Mouse (Mus musculus) hindbrain, postnatal 0 days (tissue): ENCODE measurements at regions not wholly inside any gene's neighbourhood (a gene's known extent, or its start where the extent isn't known, plus 50 kb on each side); places are given as distances from the start of the nearest gene placed in this dataset.
"Not testable (repeated sequence)": the region's sequence is repeated elsewhere in the genome, so short reads cannot be mapped to it uniquely, and the experiment has no call there.

Source experiments
- ATAC-seq: fragments of 200-750 bp; cut with Nextera tagmentation; 2 replicates; pipeline ENCODE4 v1.8.0; 2017; ENCODE audit warnings: mild to moderate bottlenecking, moderate TSS enrichment, moderate library complexity
- DNase-seq: peaks from one replicate; pipeline ENCODE4 v3.0.0-alpha.2; 2015; ENCODE audit warnings: low spot score
- H3K27ac ChIP-seq: fragments of 300-500 bp; sonication (generic); 2 replicates; pipeline ENCODE4 v1.5.1; 2014; ENCODE audit warnings: mild to moderate bottlenecking
- H3K27me3 ChIP-seq: fragments of 300-500 bp; sonication (generic); 2 replicates; pipeline ENCODE4 v1.6.1; 2014; ENCODE audit warnings: low read length, mixed read lengths; ENCODE audit not compliant: insufficient read depth
- H3K36me3 ChIP-seq: fragments of 300-500 bp; sonication (generic); 2 replicates; pipeline ENCODE4 v1.6.1; 2014; ENCODE audit warnings: low read length, mixed read lengths; ENCODE audit not compliant: insufficient read depth
- H3K4me1 ChIP-seq: fragments of 300-500 bp; sonication (generic); 2 replicates; pipeline ENCODE4 v1.6.1; 2014; ENCODE audit warnings: antibody characterized with exemption, low read length, mixed read lengths; ENCODE audit not compliant: insufficient read depth
- H3K4me2 ChIP-seq: fragments of 300-500 bp; sonication (generic); 2 replicates; pipeline ENCODE4 v1.6.1; 2014; ENCODE audit warnings: low read depth, mild to moderate bottlenecking, low read length, moderate library complexity, mixed read lengths
- H3K4me3 ChIP-seq: fragments of 300-500 bp; sonication (generic); 2 replicates; pipeline ENCODE4 v1.5.1; 2014; ENCODE audit warnings: low read length
- H3K9ac ChIP-seq: fragments of 300-500 bp; sonication (generic); replicated peaks from 2 replicates; pipeline ENCODE4 v1.6.1; 2014; ENCODE audit warnings: mild to moderate bottlenecking, low read length, moderate library complexity, mixed read lengths
- H3K9me3 ChIP-seq: fragments of 300-500 bp; sonication (generic); 2 replicates; pipeline ENCODE4 v1.6.1; 2016; ENCODE audit warnings: low read length, mixed read lengths
- CTCF ChIP-seq: IDR thresholded peaks from 2 replicates; pipeline ENCODE4 v1.5.1; 2016; ENCODE audit warnings: antibody characterized with exemption, control low read depth, low read depth
- WGBS: fragments of 180-500 bp; shearing (Covaris S2); extraction: QIAGEN DNeasy Blood & Tissue Kit; methylation state at CpG from one replicate; pipeline ENCODE4 v1.1.7; 2014; 5-methylcytosine and 5-hydroxymethylcytosine counted together

DNA sequence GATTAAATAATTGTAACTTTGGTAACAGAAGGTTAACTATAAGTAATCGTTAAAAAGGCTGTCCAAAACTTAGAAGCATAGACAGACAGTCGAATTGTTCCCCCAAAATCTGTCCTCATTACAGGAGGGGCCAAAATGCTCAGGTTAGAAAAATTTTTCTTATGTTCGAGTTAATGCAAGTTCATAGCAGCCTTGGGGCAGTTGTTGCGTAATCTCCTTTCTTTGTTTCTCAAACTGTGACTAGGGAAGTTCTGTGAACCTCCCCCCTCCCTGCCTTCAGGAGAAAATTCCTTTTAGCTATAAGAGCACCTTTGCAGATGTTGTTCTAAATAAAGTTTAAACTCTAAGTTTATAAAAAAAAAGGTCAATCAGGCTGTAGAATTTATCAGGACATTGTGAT lies 198.9 kb upstream of the Cntn5 start:
- no peaks in the 10 kb centered on the region for H3K4me1 ChIP-seq
- H3K36me3 ChIP-seq = no peaks in the 10 kb centered on the region
- H3K4me2 ChIP-seq = no peak overlapping the region
- TF ChIP-seq CTCF = no peak
- ATAC-seq (no peak), DNase-seq (no peak)
- no peak overlapping the region for H3K9ac ChIP-seq
- no peak overlapping the region for H3K4me3 ChIP-seq
- 87% methylated on average over 4 of the region's 4 CpGs for whole genome bisulfite sequencing
- H3K27me3 ChIP-seq = no peaks in the 10 kb centered on the region
- H3K27ac ChIP-seq = no peak overlapping the region
- no peaks in the 10 kb centered on the region for H3K9me3 ChIP-seq

DNA sequence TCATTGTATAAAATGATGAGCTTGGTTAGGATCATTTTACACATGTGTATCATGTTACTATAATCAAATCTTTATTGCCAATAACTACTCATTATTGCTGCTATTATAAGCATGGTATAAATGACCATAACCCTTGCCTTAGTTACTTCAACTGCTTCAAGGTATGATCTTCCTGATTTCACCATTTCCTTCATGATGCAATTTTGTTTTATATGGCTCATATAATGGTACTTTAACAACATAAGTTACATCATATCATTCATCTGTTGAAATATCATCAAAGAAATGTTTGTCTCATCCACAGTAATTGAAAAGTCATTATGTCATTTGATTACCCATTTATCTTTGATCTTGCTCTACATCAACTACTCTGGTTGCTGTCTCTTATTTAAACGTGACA lies 188.3 kb upstream of the Cntn5 start:
- Histone ChIP-seq H3K9me3 (no peaks in the 10 kb centered on the region), H3K4me2 (no peak overlapping the region), H3K4me3 (no peak overlapping the region), H3K4me1 (no peaks in the 10 kb centered on the region), H3K27ac (no peak overlapping the region), H3K27me3 (no peaks in the 10 kb centered on the region), H3K36me3 (no peaks in the 10 kb centered on the region), H3K9ac (no peak overlapping the region)
- DNase-seq (no peak), ATAC-seq (no peak)
- TF ChIP-seq CTCF = no peak
- 97% methylated on average over 1 of the region's 1 CpGs for WGBS

DNA sequence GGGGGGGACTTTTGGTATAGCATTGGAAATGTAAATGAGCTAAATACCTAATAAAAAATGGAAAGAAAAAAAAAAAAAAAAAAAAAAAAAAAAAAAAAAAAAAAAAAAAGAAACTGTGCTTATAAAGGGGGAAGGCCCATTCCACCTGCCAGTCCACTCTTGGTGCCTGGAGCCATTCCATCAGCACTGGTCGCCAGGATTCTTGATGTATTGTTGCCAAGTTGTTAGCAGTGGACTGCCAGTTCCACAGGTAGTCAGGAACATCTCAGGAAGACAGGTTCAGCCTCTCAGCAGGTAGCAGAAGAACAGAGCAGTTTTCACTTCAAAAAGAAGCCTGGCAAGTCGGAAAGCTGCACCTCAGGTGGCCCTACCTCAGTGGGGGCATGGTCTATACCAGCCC lies 162.6 kb upstream of the Cntn5 start:
- not testable (repeated sequence) for H3K27me3 ChIP-seq, H3K4me2 ChIP-seq, H3K36me3 ChIP-seq, H3K4me1 ChIP-seq, H3K9me3 ChIP-seq, ATAC-seq, H3K4me3 ChIP-seq, DNase-seq, H3K9ac ChIP-seq, H3K27ac ChIP-seq
- 61% methylated on average over 2 of the region's 2 CpGs for WGBS

DNA sequence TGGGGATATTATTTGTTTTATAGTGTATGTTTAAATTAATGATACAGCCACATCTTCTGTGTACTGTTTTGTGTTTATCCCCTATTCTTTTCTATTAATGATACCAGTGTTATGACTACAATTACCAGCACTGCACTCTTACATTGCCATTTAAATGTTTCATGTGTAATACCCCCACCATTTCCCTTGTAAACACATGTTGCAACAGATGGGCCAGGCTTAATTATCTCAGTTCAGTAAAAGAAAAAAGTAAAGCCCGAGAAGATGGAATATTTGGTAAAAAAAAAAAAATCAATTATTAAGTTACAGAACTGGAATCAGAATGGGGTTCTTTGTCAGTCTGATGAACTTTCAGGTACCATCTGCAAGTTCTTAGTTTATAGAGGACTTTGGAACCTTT lies 158.3 kb upstream of the Cntn5 start:
- H3K4me1 ChIP-seq = no peaks in the 10 kb centered on the region
- DNase-seq = no peak
- H3K27me3 ChIP-seq = no peaks in the 10 kb centered on the region
- no peaks in the 10 kb centered on the region for H3K36me3 ChIP-seq
- no peak for TF ChIP-seq CTCF
- H3K9me3 ChIP-seq = no peaks in the 10 kb centered on the region
- no peak for ATAC-seq
- no peak overlapping the region for H3K4me2 ChIP-seq
- no peak overlapping the region for H3K4me3 ChIP-seq
- H3K9ac ChIP-seq = no peak overlapping the region
- H3K27ac ChIP-seq = no peak overlapping the region
- WGBS = 58% methylated on average over 1 of the region's 1 CpGs
